Mouse (Mus musculus): ENCODE measurements around the gene Fcrl5.

DNA sequence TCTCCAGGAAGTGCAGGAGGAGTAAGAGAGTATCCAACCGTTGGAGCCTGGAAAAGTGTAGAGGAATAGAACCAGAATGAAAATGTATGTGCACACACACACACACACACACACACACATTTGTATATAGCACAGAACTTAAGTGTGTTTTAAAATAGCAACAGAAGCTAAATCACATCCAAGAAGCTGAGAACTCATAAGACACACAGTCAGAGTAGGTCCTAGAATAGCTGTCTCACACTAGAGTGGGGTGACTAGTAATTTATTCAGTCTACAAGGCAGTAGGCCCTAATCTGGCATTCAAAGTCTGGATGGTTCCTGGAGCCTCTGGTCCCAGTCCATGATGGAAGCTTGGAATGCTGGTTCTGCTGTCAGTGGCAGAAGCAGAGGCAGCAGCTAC lies 5.0 kb downstream of the Fcrl5 start:
- TF ChIP-seq CTCF (IDR thresholded peaks at IDR 0.05; ENCODE audit: low read depth): no peak
- TF ChIP-seq EP300 (IDR thresholded peaks at IDR 0.05; ENCODE audit: low read depth): no peak

Data from liver, postnatal 0 days (tissue).